8 mouse cellular contexts compared by ENCODE assay signal in genomic region chrX:99137143-99137870, GRCm38 (mm10). TPM values are rescaled to one million over a fixed set of nuclear protein-coding genes. Genes with fewer than 3 reads are reported as not detected.
DNase-seq lines count a peak whose midpoint lies in the region; ATAC-seq and TF ChIP-seq lines count a peak whose summit lies in the region.

No protein-coding gene starts in this region.

- peak overlapping the region; percentile 83 for H3K9ac ChIP-seq in kidney, postnatal 0 days (ENCODE audit: low read depth, low read length)
- H3K9ac ChIP-seq in embryonic facial prominence, embryonic 15.5 days = peak overlapping the region; percentile 73
- peak overlapping the region; percentile 91 for H3K9ac ChIP-seq in limb, embryonic 11.5 days (ENCODE audit: low read length)

- no peak for DNase-seq in kidney, postnatal 0 days (ENCODE audit: low spot score)
- DNase-seq in kidney, postnatal 36 days = no peak
- DNase-seq in limb, embryonic 11.5 days (ENCODE audit: low spot score) = no peak
- DNase-seq in neural tube, embryonic 10.5 days (ENCODE audit: extremely low spot score, low spot score) = peak; percentile 32
- DNase-seq in layer of hippocampus, adult 9-10 months (ENCODE audit: low spot score) = no peak
- DNase-seq in right cerebral cortex, postnatal 14 days = no peak
- no peak for DNase-seq in urinary bladder, adult 2 months (ENCODE audit: low spot score)

- H3K36me3 ChIP-seq in kidney, postnatal 0 days (ENCODE audit: insufficient read depth, low read length) = no peaks in the 10 kb centered on the region
- H3K36me3 ChIP-seq in embryonic facial prominence, embryonic 15.5 days = no peaks in the 10 kb centered on the region
- no peaks in the 10 kb centered on the region for H3K36me3 ChIP-seq in limb, embryonic 11.5 days (ENCODE audit: control insufficient read depth, insufficient read depth, low read length)

- H3K4me2 ChIP-seq in kidney, postnatal 0 days (ENCODE audit: low read length) = peak overlapping the region; percentile 62
- H3K4me2 ChIP-seq in embryonic facial prominence, embryonic 15.5 days (replicated peaks) = peak overlapping the region; percentile 56
- H3K4me2 ChIP-seq in limb, embryonic 11.5 days (ENCODE audit: low read depth, severe bottlenecking) = peak overlapping the region; percentile 74

- 34% methylated on average over 29 of the region's 31 CpGs for WGBS in kidney, postnatal 0 days
- 27% methylated on average over 30 of the region's 31 CpGs for WGBS in embryonic facial prominence, embryonic 15.5 days
- 18% methylated on average over 28 of the region's 31 CpGs for WGBS in limb, embryonic 11.5 days

- H3K27ac ChIP-seq in kidney, postnatal 0 days = peak overlapping the region; percentile 88; the same call in 1 of the 2 replicates
- H3K27ac ChIP-seq in embryonic facial prominence, embryonic 15.5 days (replicated peaks) = peak overlapping the region; percentile 88; the same call in 1 of the 2 replicates
- H3K27ac ChIP-seq in limb, embryonic 11.5 days (replicated peaks; ENCODE audit: low read depth, low read length) = peak overlapping the region; percentile 23; the same call in 1 of the 2 replicates

- peaks cover 14% of the 10 kb centered on the region; the same call in 1 of the 2 replicates for H3K4me1 ChIP-seq in kidney, postnatal 0 days (replicated peaks; ENCODE audit: insufficient read depth, low read length)
- H3K4me1 ChIP-seq in embryonic facial prominence, embryonic 15.5 days = peaks cover 29% of the 10 kb centered on the region
- H3K4me1 ChIP-seq in limb, embryonic 11.5 days (ENCODE audit: control insufficient read depth, insufficient read depth, low read length) = peaks cover 17% of the 10 kb centered on the region

- H3K9me3 ChIP-seq in kidney, postnatal 0 days (replicated peaks; ENCODE audit: low read length) = no peaks in the 10 kb centered on the region
- H3K9me3 ChIP-seq in embryonic facial prominence, embryonic 15.5 days (replicated peaks) = no peaks in the 10 kb centered on the region
- no peaks in the 10 kb centered on the region for H3K9me3 ChIP-seq in limb, embryonic 11.5 days (ENCODE audit: control insufficient read depth, low read length)

- TF ChIP-seq CTCF in kidney, postnatal 0 days (IDR thresholded peaks at IDR 0.05; ENCODE audit: low read depth) = no peak

- H3K4me3 ChIP-seq in kidney, postnatal 0 days (replicated peaks; ENCODE audit: low read depth, low read length) = peak overlapping the region; percentile 68
- H3K4me3 ChIP-seq in embryonic facial prominence, embryonic 15.5 days (replicated peaks) = peak overlapping the region; percentile 65
- peak overlapping the region; percentile 73 for H3K4me3 ChIP-seq in limb, embryonic 11.5 days (ENCODE audit: low read depth, low read length)

- H3K27me3 ChIP-seq in kidney, postnatal 0 days (ENCODE audit: insufficient read depth, low read length) = no peaks in the 10 kb centered on the region
- H3K27me3 ChIP-seq in embryonic facial prominence, embryonic 15.5 days = 0 out of 2 replicates have a peak, but pooled peaks cover 3% of the 10 kb centered on the region
- H3K27me3 ChIP-seq in limb, embryonic 11.5 days (ENCODE audit: control insufficient read depth, insufficient read depth, low read length) = peaks cover 4% of the 10 kb centered on the region; the same call in 1 of the 2 replicates

- no peak for ATAC-seq in kidney, postnatal 0 days (replicated peaks; ENCODE audit: low FRiP score, low read depth)
- no peak for ATAC-seq in embryonic facial prominence, embryonic 15.5 days (ENCODE audit: insufficient number of reproducible peaks, low FRiP score, low TSS enrichment, low read depth)
- no peak for ATAC-seq in limb, embryonic 11.5 days (ENCODE audit: insufficient number of reproducible peaks, low FRiP score, low TSS enrichment, low read depth)

RNA-seq across cellular contexts. Expression of gene Efnb1, which starts 1.4 kb away (rescaled TPM):
- polyA plus RNA-seq in kidney, postnatal 0 days (2015; fragmentation: Nextera tagmentation; extraction: Ambion mirVana) = 51.2 and 64.4 TPM in 2 replicates
- 52.8 and 55.7 TPM in 2 replicates for polyA plus RNA-seq in embryonic facial prominence, embryonic 15.5 days (2015; fragmentation: Nextera tagmentation; extraction: Ambion mirVana)
- 39.3 and 45.7 TPM in 2 replicates for polyA plus RNA-seq in limb, embryonic 11.5 days (2014; fragmentation: Nextera tagmentation; extraction: Ambion mirVana)
- 22.2 and 23.2 TPM in 2 replicates for polyA plus RNA-seq in urinary bladder, adult 2 months (2012; rRNA removed)

Comparison
In these comparisons a context has a peak if more than half of its experiments do, and no peak if none do; other contexts are left out.
1. H3K27ac ChIP-seq: peak in every context shown above with its lines; median percentile 88 in kidney, postnatal 0 days; 88 in embryonic facial prominence, embryonic 15.5 days; 23 in limb, embryonic 11.5 days.